Mouse (Mus musculus) liver, embryonic 18 days (tissue): ENCODE results near the gene Gm43191. TPM values are rescaled to one million over a fixed set of nuclear protein-coding genes. Genes with fewer than 3 reads are reported as not detected.

Source experiments
- polyA plus RNA-seq: library from polyadenylated mRNA; depleted of rRNA; stranded (reverse); fragments of >200 nt; gene quantifications from 2 replicates; pipeline ENCODE4 v1.2.3, GENCODE M21; 2012; rRNA removed

Gene Gm43191
- polyA plus RNA-seq: 0.07 TPM in 1 of 2 replicates, not detected in the other

GRCm38 (mm10) chr3:116681160-116681559, at the start of gene Gm43191:
Gene Gm43191 (minus strand): TSS chr3:116681260.

DNA sequence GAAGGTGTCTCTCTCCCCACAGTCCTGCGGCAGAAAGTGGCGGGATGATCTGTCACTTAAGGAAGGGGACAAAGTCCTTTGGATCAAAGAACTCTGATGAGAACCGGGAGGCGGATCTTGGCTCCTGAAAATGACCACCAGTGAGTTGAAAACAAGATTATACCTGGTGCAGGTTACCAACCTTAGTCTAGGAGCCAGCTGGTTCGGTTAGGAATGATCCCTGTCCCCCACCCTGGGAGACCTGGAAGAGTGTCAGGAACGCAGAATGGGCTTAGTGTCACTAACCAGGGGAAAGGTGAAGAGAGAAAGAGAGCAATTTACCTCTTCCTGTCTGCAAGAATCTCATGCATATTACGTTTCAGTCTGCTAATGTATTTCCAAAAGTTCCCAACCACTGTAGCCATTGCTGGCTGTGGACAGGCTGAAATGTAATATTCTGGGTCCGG, 31.4 kb upstream of the Gm43191 start, which contains the start of gene Slc35a3:
Gene Slc35a3 (minus strand): TSS at position 396 of the 446 bp plus-strand sequence.

GRCm38 (mm10) chr3:116662463-116662863, 18.6 kb downstream of the Gm43191 start, which contains the start of gene Mfsd14a:
Gene Mfsd14a (minus strand): TSS chr3:116662677.

DNA sequence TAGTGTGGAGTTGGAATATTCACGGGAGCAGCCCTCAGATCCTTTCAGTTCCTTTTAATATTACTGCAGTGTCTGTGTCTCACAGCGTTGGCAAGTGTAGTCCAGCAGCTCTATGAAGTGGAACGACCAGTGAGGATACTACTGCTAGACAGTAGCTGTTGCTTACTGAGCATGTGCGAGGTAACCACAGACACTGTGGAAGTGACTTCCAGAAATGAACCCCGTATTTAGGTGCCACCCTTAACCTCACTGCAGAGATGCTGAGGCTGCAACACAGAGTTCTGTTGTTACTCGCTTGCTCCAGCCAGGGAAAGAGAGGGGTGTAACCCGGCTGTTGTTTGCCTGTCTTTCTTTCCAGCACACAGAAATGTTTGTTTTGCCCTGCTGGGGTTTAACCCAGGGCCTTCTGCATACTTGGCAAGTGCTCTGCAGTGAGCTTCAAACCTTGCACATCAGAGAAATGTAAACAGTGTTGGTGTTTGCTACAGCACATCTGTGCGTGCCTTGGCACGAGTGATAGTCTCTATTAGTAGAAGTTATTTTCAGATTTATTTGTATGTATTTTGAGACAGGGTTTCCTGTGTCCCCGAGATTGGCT, 66.7 kb downstream of the Gm43191 start, which contains the start of gene Trmt13:
Gene Trmt13 (minus strand): TSS at position 293 of the 598 bp plus-strand sequence.

DNA sequence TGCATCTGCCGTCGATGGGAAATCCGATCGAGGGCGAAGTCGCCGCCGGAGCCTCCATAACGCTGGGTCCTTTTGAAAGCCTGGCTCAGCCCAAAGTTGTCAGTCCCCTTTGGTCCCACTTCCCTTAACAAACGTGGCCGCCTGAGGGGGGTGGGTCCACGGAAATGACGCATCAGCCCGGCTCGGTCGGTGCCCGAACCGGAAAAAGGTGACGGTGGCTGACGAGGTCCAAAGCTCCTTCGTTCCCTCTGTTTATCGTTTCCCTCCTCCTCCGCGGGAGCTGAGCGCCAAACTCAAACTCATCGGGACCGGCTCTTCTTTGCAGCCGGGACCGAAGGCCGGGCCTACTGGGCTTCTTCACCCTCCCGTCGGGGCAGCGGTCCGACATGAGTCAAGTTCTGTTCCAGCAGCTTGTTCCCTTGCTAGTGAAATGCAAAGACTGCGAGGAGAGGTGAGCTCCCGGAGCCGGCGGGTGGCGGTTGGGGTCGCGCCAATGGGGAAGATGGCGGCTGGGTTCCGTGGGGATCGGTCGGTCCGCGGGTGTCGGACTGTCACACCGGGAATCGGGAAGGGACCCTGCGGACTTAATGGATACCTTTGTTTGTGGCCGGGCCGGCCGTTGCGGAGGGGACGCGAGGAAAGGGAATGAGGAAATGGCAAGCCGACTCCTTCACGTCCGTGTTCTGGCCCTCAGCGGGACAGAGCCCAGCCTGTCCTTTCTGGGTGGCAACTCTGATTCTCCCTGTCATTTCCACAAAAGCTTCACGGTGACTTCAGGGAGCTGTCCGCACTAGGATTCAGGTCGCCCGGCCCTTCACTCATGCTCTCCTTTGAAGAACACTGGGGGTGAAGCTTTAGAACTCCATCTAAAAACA, 86.1 kb downstream of the Gm43191 start, which contains the start of gene Sass6:
Gene Sass6 (plus strand): TSS at position 255 of the 875 bp plus-strand sequence.

Other genes starting within 250 kb of the Gm43191 start
- 13.5 and 13.7 TPM in 2 replicates for gene Rtca, start 173.1 kb downstream of the Gm43191 start, polyA plus RNA-seq
- gene Dbt, start 168.2 kb downstream of the Gm43191 start, polyA plus RNA-seq: 25.1 and 28.8 TPM in 2 replicates
- gene Lrrc39, start 118.3 kb downstream of the Gm43191 start, polyA plus RNA-seq: 2.0 and 2.1 TPM in 2 replicates
- 4.7 and 4.8 TPM in 2 replicates for gene Sass6, start 86.3 kb downstream of the Gm43191 start, polyA plus RNA-seq
- 6.9 and 7.7 TPM in 2 replicates for gene Trmt13, start 66.7 kb downstream of the Gm43191 start, polyA plus RNA-seq
- 19.7 and 19.8 TPM in 2 replicates for gene Mfsd14a, start 18.6 kb downstream of the Gm43191 start, polyA plus RNA-seq
- 6.6 and 7.2 TPM in 2 replicates for gene Slc35a3, start 31.6 kb upstream of the Gm43191 start, polyA plus RNA-seq
- 17.1 and 21.5 TPM in 2 replicates for gene Agl, start 126.9 kb upstream of the Gm43191 start, polyA plus RNA-seq
- 22.8 and 27.8 TPM in 2 replicates for gene Frrs1, start 178.2 kb upstream of the Gm43191 start, polyA plus RNA-seq